Mouse (Mus musculus) liver, postnatal 0 days (tissue): ENCODE data around the gene Chrne. TPM values are rescaled to one million over a fixed set of nuclear protein-coding genes. Genes with fewer than 3 reads are reported as not detected.

Source experiments
- ATAC-seq: fragments of 200-750 bp; cut with Nextera tagmentation; 2 replicates; pipeline ENCODE4 v1.8.0; 2017; ENCODE audit warnings: mild to moderate bottlenecking, moderate library complexity
- DNase-seq: peaks from one replicate; pipeline ENCODE4 v3.0.0-alpha.2; 2016
- H3K27ac ChIP-seq: fragments of 300-500 bp; sonication (generic); 2 replicates; pipeline ENCODE4 v1.5.1; 2014; ENCODE audit warnings: antibody characterized with exemption, moderate library complexity, mild to moderate bottlenecking, low read depth
- H3K27me3 ChIP-seq: fragments of 300-500 bp; sonication (generic); 2 replicates; pipeline ENCODE4 v1.6.1; 2014; ENCODE audit warnings: low read length, control low read depth, mixed read lengths; ENCODE audit not compliant: insufficient read depth
- H3K36me3 ChIP-seq: fragments of 300-500 bp; sonication (generic); replicated peaks from 2 replicates; pipeline ENCODE4 v1.6.1; 2014; ENCODE audit warnings: mild to moderate bottlenecking, control low read depth, low read length, moderate library complexity, mixed read lengths; ENCODE audit not compliant: insufficient read depth
- H3K4me1 ChIP-seq: fragments of 300-500 bp; sonication (generic); 2 replicates; pipeline ENCODE4 v1.6.1; 2014; ENCODE audit warnings: antibody characterized with exemption, mild to moderate bottlenecking, control low read depth; ENCODE audit not compliant: insufficient read depth
- H3K4me2 ChIP-seq: fragments of 300-500 bp; sonication (generic); 2 replicates; pipeline ENCODE4 v1.6.1; 2014; ENCODE audit warnings: low read depth, mild to moderate bottlenecking, low read length, moderate library complexity, mixed read lengths
- H3K4me3 ChIP-seq: fragments of 300-500 bp; sonication (generic); 2 replicates; pipeline ENCODE4 v1.5.1; 2014; ENCODE audit warnings: low read depth, low read length
- H3K9ac ChIP-seq: fragments of 300-500 bp; sonication (generic); replicated peaks from 2 replicates; pipeline ENCODE4 v1.6.1; 2014; ENCODE audit warnings: mild to moderate bottlenecking, moderate library complexity
- H3K9me3 ChIP-seq: fragments of 300-500 bp; sonication (generic); 2 replicates; pipeline ENCODE4 v1.6.1; 2016; ENCODE audit warnings: mild to moderate bottlenecking, control low read depth, low read length, mixed read lengths
- CTCF ChIP-seq: sonication (generic); IDR thresholded peaks from 2 replicates; pipeline ENCODE4 v1.5.1; 2016; ENCODE audit warnings: antibody characterized with exemption, low read depth
- EP300 ChIP-seq: IDR thresholded peaks from 2 replicates; pipeline ENCODE4 v1.6.1; 2016; ENCODE audit warnings: antibody characterized with exemption, low read depth, mild to moderate bottlenecking
- WGBS: fragments of 180-500 bp; shearing (Covaris S2); extraction: QIAGEN DNeasy Blood & Tissue Kit; methylation state at CpG from one replicate; pipeline ENCODE4 v1.1.7; 2014; ENCODE audit not compliant: insufficient replicate concordance; 5-methylcytosine and 5-hydroxymethylcytosine counted together
- polyA plus RNA-seq: library from polyadenylated mRNA; unstranded; fragments of >200 nt; fragmentation: Nextera tagmentation; extraction: Ambion mirVana; gene quantifications from 2 replicates; pipeline ENCODE4 v1.2.1, GENCODE M21; 2015

Gene Chrne
- polyA plus RNA-seq, 1 experiment from 2014 or later = 0.19 TPM

GRCm38 (mm10) chr11:70663101-70663500 lies 44.1 kb upstream of the Chrne start:
- Histone ChIP-seq H3K9me3 (no peaks in the 10 kb centered on the region), H3K4me3 (no peak overlapping the region), H3K4me1 (peaks cover 14% of the 10 kb centered on the region), H3K36me3 (peaks cover 43% of the 10 kb centered on the region), H3K9ac (no peak overlapping the region), H3K4me2 (no peak overlapping the region), H3K27me3 (no peaks in the 10 kb centered on the region), H3K27ac (no peak overlapping the region)
- TF ChIP-seq EP300 (no peak), CTCF (no peak)
- DNase-seq = no peak
- ATAC-seq = no peak
- WGBS = 88% methylated on average over 8 of the region's 8 CpGs

GRCm38 (mm10) chr11:70660571-70660970 lies 41.6 kb upstream of the Chrne start:
- Histone ChIP-seq H3K27me3 (no peaks in the 10 kb centered on the region), H3K4me3 (no peak overlapping the region), H3K27ac (no peak overlapping the region), H3K9ac (no peak overlapping the region), H3K36me3 (peaks cover 35% of the 10 kb centered on the region), H3K4me1 (peaks cover 18% of the 10 kb centered on the region), H3K4me2 (no peak overlapping the region), H3K9me3 (no peaks in the 10 kb centered on the region)
- no peak for DNase-seq
- ATAC-seq = no peak
- WGBS = 79% methylated on average over 8 of the region's 8 CpGs
- TF ChIP-seq EP300 (no peak), CTCF (no peak)

DNA sequence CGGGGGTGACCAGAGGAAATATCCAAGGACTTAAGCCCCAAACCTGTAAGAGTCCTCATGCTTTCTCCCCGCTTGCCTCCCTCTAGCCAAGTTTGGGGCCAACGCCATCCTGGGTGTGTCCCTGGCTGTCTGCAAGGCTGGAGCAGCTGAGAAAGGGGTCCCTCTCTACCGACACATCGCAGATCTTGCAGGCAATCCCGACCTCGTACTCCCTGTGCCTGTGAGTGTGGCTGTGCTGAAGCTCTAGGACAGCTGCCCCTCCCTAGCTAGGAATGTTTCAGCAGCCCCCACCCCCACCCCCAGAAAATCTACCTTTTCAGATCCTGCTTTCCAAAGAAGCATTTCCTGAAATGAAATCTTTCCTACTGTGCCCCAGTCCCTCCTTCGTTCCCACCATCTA lies 39.9 kb upstream of the Chrne start:
- no peak for DNase-seq
- Histone ChIP-seq H3K27ac (no peak overlapping the region), H3K9ac (no peak overlapping the region), H3K9me3 (no peaks in the 10 kb centered on the region), H3K4me2 (no peak overlapping the region), H3K36me3 (peaks cover 20% of the 10 kb centered on the region), H3K4me1 (peaks cover 20% of the 10 kb centered on the region), H3K27me3 (no peaks in the 10 kb centered on the region), H3K4me3 (no peak overlapping the region)
- WGBS = 82% methylated on average over 8 of the region's 8 CpGs
- TF ChIP-seq CTCF (no peak), EP300 (no peak)
- no peak for ATAC-seq

DNA sequence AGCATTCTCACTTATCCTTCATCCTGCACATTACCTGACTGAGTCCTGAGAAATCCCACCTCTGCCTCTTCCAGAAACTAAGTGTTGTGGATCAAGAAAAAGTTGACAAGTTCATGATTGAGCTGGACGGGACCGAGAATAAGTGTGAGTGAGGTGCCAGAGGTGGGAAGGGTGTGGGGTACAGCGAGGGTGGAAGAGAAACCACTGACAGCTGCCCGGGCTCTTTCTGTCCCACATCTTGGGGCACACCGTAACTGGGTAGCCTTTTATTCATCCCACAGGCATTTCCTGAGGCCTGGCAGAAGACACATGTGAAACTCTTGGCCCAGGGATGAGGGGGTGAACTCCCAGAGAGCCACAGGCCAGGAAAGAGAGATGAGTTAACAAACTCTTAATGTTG lies 39.5 kb upstream of the Chrne start:
- no peak for DNase-seq
- H3K36me3 ChIP-seq = peaks cover 16% of the 10 kb centered on the region
- peaks cover 20% of the 10 kb centered on the region for H3K4me1 ChIP-seq
- ATAC-seq = no peak
- no peaks in the 10 kb centered on the region for H3K27me3 ChIP-seq
- no peak overlapping the region for H3K4me3 ChIP-seq
- H3K4me2 ChIP-seq = no peak overlapping the region
- no peak overlapping the region for H3K9ac ChIP-seq
- no peak overlapping the region for H3K27ac ChIP-seq
- TF ChIP-seq EP300 (no peak), CTCF (no peak)
- WGBS = 72% methylated on average over 5 of the region's 5 CpGs
- no peaks in the 10 kb centered on the region for H3K9me3 ChIP-seq

DNA sequence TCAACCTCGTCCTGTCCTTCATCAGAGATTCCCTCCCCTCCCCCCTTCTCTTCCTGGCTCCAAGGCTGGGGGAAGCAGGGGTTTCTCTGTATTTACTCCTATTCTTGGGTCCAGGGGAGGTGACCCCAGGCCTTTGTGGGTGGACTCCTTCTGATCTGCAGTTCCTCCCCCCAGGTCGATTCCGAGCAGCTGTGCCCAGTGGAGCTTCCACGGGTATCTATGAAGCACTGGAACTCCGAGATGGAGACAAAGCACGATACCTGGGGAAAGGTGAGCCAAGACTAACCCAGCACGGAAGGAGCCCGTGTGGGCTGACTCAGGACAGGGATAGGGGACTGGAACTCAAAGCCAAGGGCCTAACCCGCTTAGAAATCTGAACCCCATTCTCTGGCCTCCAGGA lies 39.0 kb upstream of the Chrne start:
- DNase-seq = no peak
- no peak overlapping the region for H3K4me2 ChIP-seq
- no peak overlapping the region for H3K9ac ChIP-seq
- no peak for TF ChIP-seq CTCF
- TF ChIP-seq EP300 = no peak
- 69% methylated on average over 9 of the region's 9 CpGs for WGBS
- no peaks in the 10 kb centered on the region for H3K9me3 ChIP-seq
- ATAC-seq = no peak
- no peak overlapping the region for H3K4me3 ChIP-seq
- H3K27ac ChIP-seq = no peak overlapping the region
- H3K4me1 ChIP-seq = peaks cover 20% of the 10 kb centered on the region
- no peaks in the 10 kb centered on the region for H3K27me3 ChIP-seq
- H3K36me3 ChIP-seq = peaks cover 13% of the 10 kb centered on the region

DNA sequence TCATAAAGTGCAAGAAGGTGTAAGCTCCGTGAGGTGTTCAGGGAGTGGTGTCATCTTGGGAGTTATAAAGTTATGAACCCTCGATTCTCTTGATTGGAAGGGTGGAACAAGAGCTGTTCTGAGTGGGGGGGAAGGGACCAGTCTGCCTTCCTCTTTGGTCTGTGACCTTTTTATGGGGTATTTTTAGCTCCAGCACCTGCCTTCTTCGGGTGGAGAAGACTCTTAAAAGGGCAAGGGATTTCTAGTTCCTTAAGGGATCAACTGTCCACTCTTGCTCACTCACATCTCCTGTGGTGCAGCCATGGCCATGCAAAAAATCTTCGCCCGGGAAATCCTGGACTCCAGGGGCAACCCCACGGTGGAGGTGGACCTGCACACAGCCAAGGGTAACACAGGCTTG lies 38.6 kb upstream of the Chrne start:
- H3K36me3 ChIP-seq = peaks cover 13% of the 10 kb centered on the region
- no peak overlapping the region for H3K4me3 ChIP-seq
- no peak for ATAC-seq
- no peak overlapping the region for H3K27ac ChIP-seq
- TF ChIP-seq CTCF = no peak
- no peak for TF ChIP-seq EP300
- H3K4me2 ChIP-seq = no peak overlapping the region
- no peak overlapping the region for H3K9ac ChIP-seq
- no peaks in the 10 kb centered on the region for H3K9me3 ChIP-seq
- peaks cover 22% of the 10 kb centered on the region for H3K4me1 ChIP-seq
- DNase-seq = no peak
- no peaks in the 10 kb centered on the region for H3K27me3 ChIP-seq
- 51% methylated on average over 6 of the region's 6 CpGs for WGBS

GRCm38 (mm10) chr11:70656964-70657363 lies 37.9 kb upstream of the Chrne start, which contains the start of gene Eno3:
Gene Eno3, plus strand, starts transcription at chr11:70657202.
- Histone ChIP-seq H3K4me3 (peak within 1 kb of the TSS; percentile 100), H3K4me1 (peaks cover 27% of the 10 kb centered on the region), H3K36me3 (peaks cover 11% of the 10 kb centered on the region), H3K9me3 (no peaks in the 10 kb centered on the region), H3K27me3 (no peaks in the 10 kb centered on the region), H3K9ac (peak within 1 kb of the TSS; percentile 100), H3K4me2 (peak within 1 kb of the TSS; percentile 96), H3K27ac (peak within 1 kb of the TSS; percentile 99)
- TF ChIP-seq CTCF = no peak
- TF ChIP-seq EP300 = no peak
- no peak for ATAC-seq
- no peak for DNase-seq
- 33% methylated on average over 3 of the region's 3 CpGs for WGBS
